Comparison of ENCODE assay signal across 20 mouse cellular contexts in genomic region chr13:23990451-23990850, GRCm38 (mm10). TPM values are rescaled to one million over a fixed set of nuclear protein-coding genes. Genes with fewer than 3 reads are reported as not detected.
A peak's percentile ranks its signal among the peaks of the same experiment; 100 is the strongest.
DNase-seq lines count a peak whose midpoint lies in the region; ATAC-seq and TF ChIP-seq lines count a peak whose summit lies in the region.
"Had no signal": no experiment of that assay in that cellular context is flagged by ENCODE, and none has a peak within 500 bp of the region (broad histone marks: within the 10 kb centered on the region; RNA-seq: fewer than 3 reads in every experiment).

No protein-coding gene starts in this region.

- CTCF ChIA-PET in Patski (lab: Charles Lee), result interaction anchor here (1.5 kb wide), 1 partner anchor 11 kb away, joined by 3 read pairs; no protein-coding TSS in a partner anchor

- in situ Hi-C loops in Patski (cut with MboI; ENCODE audit: low pct_unique_long_range_greater_than_20kb), result no loop called here

- WGBS in forebrain, embryonic 13.5 days, result 29% methylated on average over 5 of the region's 5 CpGs
- whole genome bisulfite sequencing in hindbrain, embryonic 14.5 days, result 30% methylated on average over 5 of the region's 5 CpGs
- 24% methylated on average over 5 of the region's 5 CpGs for WGBS in midbrain, embryonic 16.5 days

- no peaks in the 10 kb centered on the region for H3K9me3 ChIP-seq in forebrain, embryonic 13.5 days (replicated peaks)
- no peaks in the 10 kb centered on the region for H3K9me3 ChIP-seq in hindbrain, embryonic 14.5 days (ENCODE audit: control insufficient read depth, low read length)
- H3K9me3 ChIP-seq in midbrain, embryonic 16.5 days (replicated peaks; ENCODE audit: control insufficient read depth, low read length, poor library complexity, severe bottlenecking), result no peaks in the 10 kb centered on the region

- H3K27me3 ChIP-seq in Patski, result peaks cover 39% of the 10 kb centered on the region
- peaks cover 38% of the 10 kb centered on the region for H3K27me3 ChIP-seq in forebrain, embryonic 13.5 days
- H3K27me3 ChIP-seq in hindbrain, embryonic 14.5 days (ENCODE audit: control insufficient read depth, insufficient read depth, low read length), result peaks cover 23% of the 10 kb centered on the region
- H3K27me3 ChIP-seq in midbrain, embryonic 16.5 days (ENCODE audit: control insufficient read depth, insufficient read depth, low read depth, low read length), result peaks cover 8% of the 10 kb centered on the region

- no peaks in the 10 kb centered on the region for H3K36me3 ChIP-seq in forebrain, embryonic 13.5 days (ENCODE audit: poor library complexity, severe bottlenecking)
- no peaks in the 10 kb centered on the region for H3K36me3 ChIP-seq in hindbrain, embryonic 14.5 days (replicated peaks; ENCODE audit: control insufficient read depth, insufficient read depth)
- H3K36me3 ChIP-seq in midbrain, embryonic 16.5 days (ENCODE audit: control insufficient read depth, insufficient read depth, low read length), result no peaks in the 10 kb centered on the region

- H3K4me1 ChIP-seq in forebrain, embryonic 13.5 days, result peaks cover 18% of the 10 kb centered on the region
- no peaks in the 10 kb centered on the region for H3K4me1 ChIP-seq in hindbrain, embryonic 14.5 days (replicated peaks; ENCODE audit: control insufficient read depth, insufficient read depth, low read length)
- peaks cover 11% of the 10 kb centered on the region; the same call in 1 of the 2 replicates for H3K4me1 ChIP-seq in midbrain, embryonic 16.5 days (ENCODE audit: control insufficient read depth, insufficient read depth, low read length)

- no peak overlapping the region for H3K27ac ChIP-seq in forebrain, embryonic 13.5 days
- H3K27ac ChIP-seq in hindbrain, embryonic 14.5 days, result no peak overlapping the region
- H3K27ac ChIP-seq in midbrain, embryonic 16.5 days (ENCODE audit: low read length), result no peak overlapping the region

- H3K9ac ChIP-seq in forebrain, embryonic 13.5 days, result no peak overlapping the region
- H3K9ac ChIP-seq in hindbrain, embryonic 14.5 days, result no peak overlapping the region
- no peak overlapping the region for H3K9ac ChIP-seq in midbrain, embryonic 16.5 days (ENCODE audit: low read depth, low read length)

- no peak for DNase-seq in Patski (ENCODE audit: low read depth, low spot score)
- no peak for DNase-seq in hindbrain, embryonic 14.5 days (ENCODE audit: low spot score)
- DNase-seq in testis, postnatal 14 days (ENCODE audit: low spot score), result no peak
- DNase-seq in kidney, adult 9 months, result no peak
- no peak for DNase-seq in left cerebral cortex, adult 18-20 months (ENCODE audit: low spot score in 2 of 2)
- DNase-seq in layer of hippocampus, adult 9-10 months (ENCODE audit: low spot score), result no peak
- DNase-seq: cerebellum, adult 8-10 months; thymus, adult 18-20 months had no signal

- TF ChIP-seq CTCF in Patski (IDR thresholded peaks at IDR 0.05), result peak; percentile 6

- peak overlapping the region; percentile 59 for H3K4me2 ChIP-seq in forebrain, embryonic 13.5 days
- peak overlapping the region; percentile 52 for H3K4me2 ChIP-seq in hindbrain, embryonic 14.5 days (replicated peaks)
- H3K4me2 ChIP-seq in midbrain, embryonic 16.5 days (ENCODE audit: low read length), result peak overlapping the region; percentile 65

- ATAC-seq in Patski, result no peak
- ATAC-seq in forebrain, embryonic 13.5 days, result peak; percentile 57
- ATAC-seq in hindbrain, embryonic 14.5 days (ENCODE audit: low FRiP score), result no peak
- ATAC-seq in midbrain, embryonic 16.5 days, result 0 out of 2 replicates have a peak, but pooled peaks have one; percentile 36

- POLR2A ChIA-PET in Patski (lab: Charles Lee), result no interaction called here

- peak overlapping the region; percentile 26 for H3K4me3 ChIP-seq in forebrain, embryonic 13.5 days
- peak overlapping the region; percentile 20; the same call in 1 of the 2 replicates for H3K4me3 ChIP-seq in hindbrain, embryonic 14.5 days (replicated peaks; ENCODE audit: low read length)
- H3K4me3 ChIP-seq in midbrain, embryonic 16.5 days (ENCODE audit: low read depth, low read length), result peak overlapping the region; percentile 31

RNA-seq across cellular contexts. Expression of gene Scgn, which starts 0.6 kb away (rescaled TPM):
- 0.21 TPM for polyA plus RNA-seq in Patski (2021)
- polyA plus RNA-seq in forebrain, embryonic 13.5 days (2015; fragmentation: Nextera tagmentation; extraction: Ambion mirVana), result 2.1 and 2.6 TPM in 2 replicates
- 0.63 and 1.0 TPM in 2 replicates for polyA plus RNA-seq in hindbrain, embryonic 14.5 days (2014; fragmentation: Nextera tagmentation; extraction: Ambion mirVana)
- 1.3 and 2.6 TPM in 2 replicates for polyA plus RNA-seq in midbrain, embryonic 16.5 days (2015; fragmentation: Nextera tagmentation; extraction: Ambion mirVana)
- not detected for total RNA-seq in left cerebral cortex, adult 18-20 months (2021)
- total RNA-seq: ES-E14; gastrocnemius, postnatal 36 days; hematopoietic stem cell, adult 5-6 weeks; monocyte, adult 5-6 weeks had no signal
- polyA plus RNA-seq: C2C12; heart, embryonic 14.5 days had no signal

RNA-seq across cellular contexts. Expression of gene Hist1h2aa, which starts 56.2 kb away (rescaled TPM):
- not detected for polyA plus RNA-seq in Patski (2021)
- not detected in 2 replicates for polyA plus RNA-seq in forebrain, embryonic 13.5 days (2015; fragmentation: Nextera tagmentation; extraction: Ambion mirVana)
- not detected in 2 replicates for polyA plus RNA-seq in hindbrain, embryonic 14.5 days (2014; fragmentation: Nextera tagmentation; extraction: Ambion mirVana)
- polyA plus RNA-seq in midbrain, embryonic 16.5 days (2015; fragmentation: Nextera tagmentation; extraction: Ambion mirVana), result not detected in 2 replicates
- total RNA-seq in left cerebral cortex, adult 18-20 months (2021), result not detected
- total RNA-seq: adrenal gland, postnatal 10 days; gastrocnemius, postnatal 36 days; hematopoietic stem cell, adult 5-6 weeks; monocyte, adult 5-6 weeks had no signal
- polyA plus RNA-seq: C2C12; frontal cortex, adult 2 months; heart, embryonic 14.5 days; limb, embryonic 14.5 days; liver, embryonic 16.5 days had no signal

RNA-seq across cellular contexts. Expression of gene Hist1h2ba, which starts 56.5 kb away (rescaled TPM):
- polyA plus RNA-seq in Patski (2021), result not detected
- polyA plus RNA-seq in forebrain, embryonic 13.5 days (2015; fragmentation: Nextera tagmentation; extraction: Ambion mirVana), result not detected in 2 replicates
- polyA plus RNA-seq in hindbrain, embryonic 14.5 days (2014; fragmentation: Nextera tagmentation; extraction: Ambion mirVana), result not detected in 2 replicates
- polyA plus RNA-seq in midbrain, embryonic 16.5 days (2015; fragmentation: Nextera tagmentation; extraction: Ambion mirVana), result not detected in 2 replicates
- total RNA-seq in left cerebral cortex, adult 18-20 months (2021), result not detected
- total RNA-seq: adrenal gland, postnatal 10 days; gastrocnemius, postnatal 36 days; hematopoietic stem cell, adult 5-6 weeks; monocyte, adult 5-6 weeks had no signal
- polyA plus RNA-seq: C2C12; frontal cortex, adult 2 months; heart, embryonic 14.5 days; limb, embryonic 14.5 days; liver, embryonic 16.5 days had no signal

Comparison
In these comparisons a context has a peak if more than half of its experiments do, and no peak if none do; other contexts are left out.
1. ATAC-seq: peak in forebrain, embryonic 13.5 days (single experiment) and midbrain, embryonic 16.5 days (single experiment); none in Patski (single experiment) and hindbrain, embryonic 14.5 days (single experiment).
2. Peak in every context shown above with its lines, with median percentiles within 50 percentile points of each other: H3K4me2 ChIP-seq and H3K4me3 ChIP-seq.